Mouse (Mus musculus): ENCODE results near the gene C530008M17Rik.

- no peak for TF ChIP-seq CTCF (IDR thresholded peaks at IDR 0.05; ENCODE audit: borderline replicate concordance, insufficient read depth, low read depth, low read length)
- TF ChIP-seq POLR2A (IDR thresholded peaks at IDR 0.05; ENCODE audit: borderline replicate concordance, insufficient read depth, low read length), result no peak
Observed at GRCm38 (mm10) chr5:76674022-76674653, 17.8 kb downstream of the C530008M17Rik start.

Measured in cerebellum, adult 2 months (tissue).